Mouse (Mus musculus): ENCODE data around the gene Gm20388. TPM values are rescaled to one million over a fixed set of nuclear protein-coding genes. Genes with fewer than 3 reads are reported as not detected.

Gm20388 gene
- total RNA-seq, 2 experiments from 2014 or later: 5.8 TPM; not detected in 1

- DNase-seq: peak; percentile 59
Measured at GRCm38 (mm10) chr8:120231870-120232269, 321.2 kb downstream of the Gm20388 start.

GRCm38 (mm10) chr8:120232398-120232797 lies 321.8 kb downstream of the Gm20388 start:
- DNase-seq: no peak

- DNase-seq: no peak
Measured at GRCm38 (mm10) chr8:120232913-120233312, 322.3 kb downstream of the Gm20388 start.

- DNase-seq: peak; percentile 63
Measured at GRCm38 (mm10) chr8:120234457-120234856, 323.8 kb downstream of the Gm20388 start.

- DNase-seq: no peak
Measured at GRCm38 (mm10) chr8:120234866-120235265, 324.2 kb downstream of the Gm20388 start.

- DNase-seq: no peak
Measured at GRCm38 (mm10) chr8:120243222-120243621, 332.6 kb downstream of the Gm20388 start.

- DNase-seq: no peak
Measured at GRCm38 (mm10) chr8:120243916-120244451, 333.3 kb downstream of the Gm20388 start.

GRCm38 (mm10) chr8:120244553-120244952 lies 333.9 kb downstream of the Gm20388 start:
- DNase-seq: no peak

- no peak for DNase-seq
Measured at GRCm38 (mm10) chr8:120247618-120248017, 337.0 kb downstream of the Gm20388 start.

GRCm38 (mm10) chr8:120248031-120248430 lies 337.4 kb downstream of the Gm20388 start:
- no peak for DNase-seq

GRCm38 (mm10) chr8:120248451-120248850 lies 337.8 kb downstream of the Gm20388 start:
- DNase-seq: no peak

GRCm38 (mm10) chr8:120249800-120250336 lies 339.2 kb downstream of the Gm20388 start:
- DNase-seq: no peak

GRCm38 (mm10) chr8:120250750-120251410 lies 340.2 kb downstream of the Gm20388 start:
- no peak for DNase-seq

GRCm38 (mm10) chr8:120251411-120252035 lies 340.9 kb downstream of the Gm20388 start:
- peak; percentile 43 for DNase-seq

GRCm38 (mm10) chr8:120253626-120254025 lies 343.0 kb downstream of the Gm20388 start:
- no peak for DNase-seq

- no peak for DNase-seq
Measured at GRCm38 (mm10) chr8:120255406-120255987, 344.9 kb downstream of the Gm20388 start.

GRCm38 (mm10) chr8:120256958-120257357 lies 346.3 kb downstream of the Gm20388 start:
- peak; percentile 31 for DNase-seq

- no peak for DNase-seq
Measured at GRCm38 (mm10) chr8:120259206-120259605, 348.6 kb downstream of the Gm20388 start.

GRCm38 (mm10) chr8:120260677-120261076 lies 350.0 kb downstream of the Gm20388 start:
- DNase-seq: no peak

- DNase-seq: no peak
Measured at GRCm38 (mm10) chr8:120261338-120262120, 350.9 kb downstream of the Gm20388 start.

GRCm38 (mm10) chr8:120263879-120264278 lies 353.2 kb downstream of the Gm20388 start:
- DNase-seq: no peak

GRCm38 (mm10) chr8:120264388-120264943 lies 353.8 kb downstream of the Gm20388 start:
- no peak for DNase-seq

All from heart, postnatal 4 days (tissue).